Mouse (Mus musculus) adrenal gland, postnatal 4 days (tissue): ENCODE results near the gene Blvra. TPM values are rescaled to one million over a fixed set of nuclear protein-coding genes. Genes with fewer than 3 reads are reported as not detected.
"Not testable (repeated sequence)": the region's sequence is repeated elsewhere in the genome, so short reads cannot be mapped to it uniquely, and the experiment has no call there.

ENCODE experiments used
- DNase-seq, 2 experiments: peaks; one replicate each; pipeline ENCODE4 v3.0.0; 2021 to 2022; ENCODE audit warnings: low spot score in 2 of 2, mixed read lengths in 2 of 2
- microRNA-seq: library from miRNA; unstranded; fragments of <30 nt; microRNA quantifications from one replicate; pipeline ENCODE4 v1.2.0, GENCODE M21; 2021
- total RNA-seq, 2 experiments: library from RNA; stranded (reverse); gene quantifications; 2 replicates each; pipeline ENCODE4 v1.2.3; 2021

The Blvra gene
- total RNA-seq, 2 experiments from 2014 or later, result 41.1 to 44.2 TPM

DNA sequence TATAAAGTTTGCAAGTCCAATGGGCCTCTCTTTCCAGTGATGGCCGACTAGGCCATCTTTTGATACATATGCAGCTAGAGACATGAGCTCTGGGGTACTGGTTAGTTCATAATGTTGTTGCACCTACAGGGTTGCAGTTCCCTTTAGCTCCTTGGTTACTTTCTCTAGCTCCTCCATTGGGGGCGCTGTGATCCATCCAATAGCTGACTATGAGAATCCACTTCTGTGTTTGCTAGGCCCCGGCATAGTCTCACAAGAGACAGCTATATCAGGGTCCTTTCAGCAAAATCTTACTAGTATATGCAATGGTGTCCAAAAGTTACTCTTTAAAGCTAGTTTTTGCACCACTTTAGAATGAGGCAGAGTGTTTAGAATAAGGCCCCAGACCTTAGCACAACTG is 64.8 kb downstream of the Blvra start:
- not testable (repeated sequence) for DNase-seq

DNA sequence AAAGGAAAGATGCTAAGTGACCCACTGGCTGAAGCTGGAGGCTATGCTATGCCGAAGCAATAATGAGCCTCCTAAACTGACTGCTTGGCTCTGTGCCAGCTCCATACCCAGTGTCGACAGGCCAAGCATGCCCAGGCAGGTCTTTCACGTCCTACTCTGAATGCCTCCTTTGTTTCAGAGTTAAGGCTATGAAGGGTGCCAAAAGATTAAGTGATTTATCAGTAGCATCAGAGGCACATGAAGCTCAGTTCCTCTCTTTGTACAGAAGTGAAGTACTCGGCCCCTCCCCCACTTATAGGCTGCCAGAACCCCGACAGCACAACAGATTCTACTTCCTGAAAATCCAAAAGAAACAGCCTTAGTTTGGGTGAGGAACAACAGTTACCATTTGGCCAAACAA is 66.5 kb downstream of the Blvra start:
- DNase-seq, result no peak

DNA sequence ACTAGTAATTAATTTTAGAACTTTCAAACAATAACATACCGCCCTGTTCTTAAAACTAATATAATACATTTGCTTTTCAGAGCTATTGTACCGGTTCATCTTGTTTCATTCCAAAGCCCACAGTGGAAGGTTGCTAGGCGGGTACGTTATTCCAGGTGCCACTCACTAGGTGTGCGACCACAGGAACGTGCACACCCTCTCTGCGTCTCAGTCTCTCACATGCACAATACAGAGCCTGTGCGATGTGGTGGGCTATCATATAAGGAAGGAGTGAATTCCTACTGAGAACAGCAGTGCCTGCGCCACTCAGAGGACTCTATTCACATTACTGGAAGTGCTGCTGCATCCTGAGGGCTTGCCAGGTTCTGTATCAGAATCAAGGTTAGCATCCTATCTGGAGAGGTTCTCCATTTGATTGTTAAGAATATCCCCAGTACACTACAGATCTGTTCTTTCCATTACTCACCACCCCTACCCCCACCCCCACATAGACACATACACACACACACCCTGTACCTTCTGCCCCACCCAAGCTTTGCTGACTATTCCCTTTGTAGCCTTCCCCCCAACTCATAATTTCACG is 67.5 kb downstream of the Blvra start:
- no peak for DNase-seq

DNA sequence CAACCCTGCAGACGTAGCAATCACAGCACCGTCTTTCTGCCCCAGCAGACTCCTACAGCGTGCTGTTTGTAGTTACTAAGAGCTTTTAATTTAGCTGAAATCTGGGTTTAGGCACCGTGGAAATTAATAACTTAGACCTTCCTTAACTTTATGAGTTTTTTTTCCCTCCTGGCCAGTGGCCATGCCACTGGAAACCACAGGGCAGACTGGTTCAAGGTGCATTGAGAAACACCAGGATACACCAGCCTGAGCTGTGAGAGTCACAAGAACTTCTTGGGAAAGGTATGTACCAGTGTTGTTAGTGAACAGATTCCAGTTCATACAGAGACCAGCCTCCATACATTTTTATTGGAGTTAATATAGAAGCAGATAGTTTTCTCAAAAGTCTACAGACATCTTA is 68.0 kb downstream of the Blvra start:
- DNase-seq, result no peak

DNA sequence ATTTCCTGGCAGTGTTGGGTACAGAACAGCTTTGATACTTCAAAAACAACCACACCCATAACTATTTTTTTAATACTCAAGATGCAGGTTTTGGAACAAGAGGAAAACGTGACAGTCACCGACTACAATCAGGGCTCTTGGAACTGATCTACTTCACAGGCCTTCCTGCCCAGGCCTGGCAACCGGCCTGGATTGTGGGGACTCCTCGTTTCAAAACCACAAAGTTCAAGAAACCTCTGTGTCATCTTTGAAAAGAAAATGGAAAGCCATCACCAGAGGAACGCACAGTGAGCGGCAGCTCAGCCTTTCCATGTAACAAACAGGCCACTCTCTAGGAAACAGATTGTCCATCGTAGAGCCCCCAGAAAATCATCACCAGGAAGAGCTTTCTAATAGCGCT is 68.6 kb downstream of the Blvra start:
- no peak for DNase-seq

DNA sequence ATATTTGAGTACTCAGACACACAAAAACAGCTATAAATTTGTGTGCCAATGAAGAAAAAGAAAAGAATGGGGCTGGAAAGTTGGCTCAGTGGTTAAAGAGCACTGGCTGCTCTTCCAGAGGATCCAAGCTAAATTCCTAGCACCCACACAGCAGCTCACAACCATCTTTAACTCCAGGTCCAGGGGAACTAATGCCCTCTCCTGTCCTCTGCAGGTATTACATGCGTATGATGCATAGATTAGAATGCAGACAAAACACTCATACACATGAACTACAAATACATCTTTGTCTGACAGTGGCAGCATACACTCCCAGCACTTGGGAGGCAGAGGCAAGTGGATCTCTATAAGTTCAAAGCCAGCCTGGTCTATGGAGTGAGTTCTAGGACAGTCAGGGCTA is 69.1 kb downstream of the Blvra start:
- no peak for DNase-seq

DNA sequence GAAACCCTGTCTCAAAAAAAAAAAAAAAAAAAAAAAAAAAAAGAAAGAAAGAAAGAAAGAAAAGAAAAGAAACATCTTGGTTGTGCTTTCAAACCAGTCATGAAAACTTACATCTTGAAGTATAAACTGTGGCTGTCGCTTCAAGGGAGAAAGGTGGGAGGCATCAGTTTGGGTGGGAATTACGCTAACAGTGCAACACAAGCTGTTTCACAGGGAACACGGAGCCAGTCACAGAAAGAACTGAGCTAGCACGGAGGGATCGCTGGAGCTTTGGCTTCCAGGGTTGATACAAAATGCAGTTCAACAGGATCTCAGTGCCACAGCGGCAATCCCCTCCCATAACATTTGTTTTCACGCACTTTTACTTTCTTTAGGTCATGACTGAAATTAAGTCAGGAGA is 69.5 kb downstream of the Blvra start:
- DNase-seq, result no peak

DNA sequence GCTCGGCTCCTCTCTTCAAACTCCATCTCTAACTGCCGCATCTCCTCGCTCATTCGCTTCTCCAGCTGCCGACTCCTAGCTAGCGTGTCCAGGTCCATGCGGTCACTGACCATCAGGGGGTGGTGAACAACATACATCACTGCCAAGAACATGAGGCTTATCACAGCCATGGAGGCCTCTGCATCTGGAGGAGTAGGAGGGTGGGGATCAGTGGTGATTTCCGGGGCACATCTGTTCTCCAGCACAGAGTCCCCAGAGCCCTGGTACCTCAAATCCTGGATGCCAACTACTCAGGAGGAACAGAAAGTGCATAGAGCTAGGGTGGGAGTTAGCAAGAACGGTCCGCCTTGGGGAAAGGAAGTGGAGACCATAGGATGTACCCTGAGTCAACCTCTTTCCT is 71.6 kb downstream of the Blvra start:
- DNase-seq, result no peak

DNA sequence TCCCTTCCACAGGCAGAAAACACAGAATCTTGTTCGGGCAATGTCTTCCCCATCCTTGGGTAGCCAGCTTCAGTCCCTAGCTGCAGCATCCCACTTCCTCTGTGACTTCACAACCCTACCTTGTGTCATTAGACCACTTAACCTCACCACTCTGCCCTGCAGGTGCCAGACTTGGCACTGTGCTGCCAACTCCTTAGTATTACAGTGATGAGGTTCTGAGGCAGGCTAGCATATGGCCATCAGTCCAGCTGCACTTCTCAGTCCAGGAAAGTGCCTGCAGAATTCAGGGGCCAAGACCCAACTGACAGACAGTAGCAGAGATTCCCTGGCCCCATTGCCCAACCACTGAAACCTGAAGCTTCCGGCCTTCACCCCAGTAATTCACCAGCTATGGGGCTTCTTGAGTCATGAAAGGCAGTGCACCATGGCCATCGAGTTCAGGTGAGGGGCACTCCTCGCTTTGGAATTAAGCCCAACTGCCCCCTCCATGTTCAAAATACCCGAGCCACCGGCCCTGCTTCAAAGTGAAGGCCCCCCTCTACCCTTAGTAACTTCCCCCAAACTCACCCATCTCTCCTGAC is 72.2 kb downstream of the Blvra start:
- DNase-seq, result no peak

DNA sequence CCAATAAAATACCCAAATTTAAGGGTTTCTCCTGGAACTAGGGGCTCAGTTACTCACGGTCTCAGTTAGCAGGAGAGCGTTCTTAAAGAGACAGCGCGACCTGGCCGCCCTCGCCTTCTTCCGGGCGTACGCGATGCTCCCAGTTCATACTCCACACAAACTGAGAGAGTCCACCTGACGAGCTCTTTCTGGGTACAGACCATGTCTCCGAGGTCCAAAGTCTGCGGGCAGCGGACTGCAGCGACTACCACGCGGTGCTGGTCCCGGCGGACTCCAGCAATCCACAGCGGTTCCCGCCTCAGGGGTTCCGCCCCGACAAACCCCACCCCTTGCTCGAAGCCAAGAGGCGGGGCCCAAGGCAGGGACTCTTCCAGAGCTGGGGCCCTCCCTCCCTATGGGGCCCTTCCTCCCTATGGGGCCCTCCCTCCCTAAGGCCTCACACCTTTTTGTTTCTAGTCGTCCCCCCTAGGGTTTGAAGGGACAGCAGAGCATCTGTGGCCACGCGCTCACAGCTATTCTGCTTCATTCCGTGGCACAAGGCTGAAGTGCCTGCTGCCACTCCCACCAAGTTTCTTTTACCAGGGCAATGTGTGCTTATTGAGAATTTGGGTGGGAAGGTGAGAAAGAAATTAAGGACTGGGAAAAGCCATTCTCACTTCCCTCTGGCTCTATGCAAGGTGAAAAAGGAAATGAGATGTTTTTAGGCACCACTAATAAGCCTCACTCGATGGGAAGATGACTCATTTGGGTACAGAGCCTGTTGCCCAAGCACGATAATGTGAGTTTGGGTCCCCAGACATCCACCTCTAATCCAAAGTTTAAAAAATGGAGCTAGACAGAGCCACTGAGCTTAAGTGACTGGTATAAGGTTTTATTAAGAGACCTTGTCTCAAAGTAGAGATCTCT is 72.9 kb downstream of the Blvra start, which contains the start of gene Itpripl1:
Itpripl1 (minus strand) TSS at position 285 of the 906 bp plus-strand sequence.
- DNase-seq, result peak; percentile 43 to 53

DNA sequence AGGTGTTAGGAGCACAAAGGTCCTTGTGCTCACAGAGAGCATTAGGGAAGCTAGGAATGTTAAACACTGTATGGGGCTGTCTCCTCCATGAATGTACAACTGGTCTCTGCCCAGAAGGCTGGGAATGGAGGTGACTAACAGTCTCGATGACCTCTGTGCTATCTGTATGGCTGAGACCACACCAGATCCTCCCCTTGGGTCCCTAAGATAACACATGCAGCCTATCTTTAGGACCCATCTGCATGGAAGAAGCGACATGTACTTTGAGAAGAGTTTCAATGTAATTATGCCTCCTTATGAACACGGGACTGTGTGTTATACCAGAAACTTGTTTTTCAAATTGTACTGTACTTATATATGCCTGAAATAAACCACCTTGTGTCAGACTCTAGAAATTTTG is 75.2 kb downstream of the Blvra start:
- DNase-seq, result no peak

Small RNA genes lying within 50 kb of the gene (microRNA-seq; reads per million reads assigned to microRNA genes)
- gene Gm24081, result not detected

Other genes starting within 250 kb of the Blvra start
- gene Trpm7, start 194.4 kb upstream of the Blvra start, total RNA-seq, result 10 to 100 TPM; 64.1 to 69.1 TPM
- 10 to 100 TPM; 58.6 to 62.7 TPM for gene Sppl2a, start 137.4 kb upstream of the Blvra start, total RNA-seq
- 10 to 100 TPM; 15.5 TPM for gene Ap4e1, start 61.9 kb upstream of the Blvra start, total RNA-seq
- gene Ncaph, start 63.3 kb downstream of the Blvra start, total RNA-seq, result 10 to 100 TPM; 28.0 to 35.4 TPM
- 10 to 100 TPM; 11.5 to 13.1 TPM for gene Itpripl1, start 72.8 kb downstream of the Blvra start, total RNA-seq
- 1 to 10 TPM; 1.9 to 3.2 TPM for gene 1810024B03Rik, start 137.6 kb downstream of the Blvra start, total RNA-seq
- 10 to 100 TPM; 86.1 to 96.0 TPM for gene Snrnp200, start 137.7 kb downstream of the Blvra start, total RNA-seq
- gene Ciao1, start 177.2 kb downstream of the Blvra start, total RNA-seq, result 10 to 100 TPM; 96.7 to 98.6 TPM
- 10 to 100 TPM; 69.4 to 70.0 TPM for gene Tmem127, start 177.2 kb downstream of the Blvra start, total RNA-seq
- gene Stard7, start 199.6 kb downstream of the Blvra start, total RNA-seq, result 100 to 1,000 TPM; 145 to 149 TPM